Mouse (Mus musculus): ENCODE measurements around the gene Rpa2. TPM values are rescaled to one million over a fixed set of nuclear protein-coding genes. Genes with fewer than 3 reads are reported as not detected.

The Rpa2 gene
- polyA plus RNA-seq (2014; fragmentation: Nextera tagmentation; extraction: Ambion mirVana), result 102 and 105 TPM in 2 replicates

- H3K27ac ChIP-seq (ENCODE audit: low read length), result peak within 1 kb of the TSS; percentile 68; the same call in 1 of the 2 replicates
- H3K9me3 ChIP-seq (ENCODE audit: control insufficient read depth, low read depth, low read length), result no peaks in the 10 kb centered on the region
- H3K36me3 ChIP-seq (ENCODE audit: control insufficient read depth, insufficient read depth, low read length), result peaks cover 23% of the 10 kb centered on the region; the same call in 1 of the 2 replicates
- peak within 1 kb of the TSS; percentile 82 for H3K4me2 ChIP-seq (replicated peaks; ENCODE audit: low read depth, low read length)
- H3K4me3 ChIP-seq (ENCODE audit: low read depth, low read length), result peak within 1 kb of the TSS; percentile 87
- peak; percentile 95 for ATAC-seq (ENCODE audit: insufficient number of reproducible peaks, insufficient read depth, low FRiP score, low read depth)
- H3K4me1 ChIP-seq (ENCODE audit: control insufficient read depth, insufficient read depth, low read length), result 0 out of 2 replicates have a peak, but pooled peaks cover 5% of the 10 kb centered on the region
- H3K9ac ChIP-seq (replicated peaks; ENCODE audit: low read depth, low read length), result peak within 1 kb of the TSS; percentile 84
- no peaks in the 10 kb centered on the region for H3K27me3 ChIP-seq (ENCODE audit: control insufficient read depth, insufficient read depth, low read length)
- WGBS, result under 1% methylated on average over 71 of the region's 71 CpGs
Observed at GRCm38 (mm10) chr4:132767914-132768876, at the start of gene Rpa2. Rpa2 (plus strand) TSS chr4:132768332.

DNA sequence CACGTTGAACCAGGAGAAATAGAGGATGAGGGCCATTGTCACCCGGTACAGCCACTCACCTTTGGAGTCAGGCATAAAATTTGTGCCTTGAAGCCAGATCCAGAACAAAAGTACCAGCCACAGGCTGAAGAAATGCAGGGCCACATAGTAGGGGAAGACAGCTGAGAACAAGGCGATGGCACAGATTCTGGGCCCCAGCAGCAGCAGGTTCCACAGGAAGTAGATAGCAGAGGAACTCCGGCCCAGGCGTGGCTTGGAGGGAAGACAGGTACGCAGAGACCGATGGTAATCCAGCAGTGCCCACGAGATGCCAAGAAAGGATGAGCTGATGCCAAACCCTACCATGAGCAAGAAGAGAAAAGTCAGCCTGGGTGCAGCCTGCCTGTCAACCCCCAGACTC is 39.9 kb upstream of the Rpa2 start:
- H3K4me2 ChIP-seq (replicated peaks; ENCODE audit: low read depth, low read length), result no peak overlapping the region
- peaks cover 10% of the 10 kb centered on the region; the same call in 1 of the 2 replicates for H3K36me3 ChIP-seq (ENCODE audit: control insufficient read depth, insufficient read depth, low read length)
- H3K27me3 ChIP-seq (ENCODE audit: control insufficient read depth, insufficient read depth, low read length), result no peaks in the 10 kb centered on the region
- H3K4me1 ChIP-seq (ENCODE audit: control insufficient read depth, insufficient read depth, low read length), result no peaks in the 10 kb centered on the region
- no peak overlapping the region for H3K27ac ChIP-seq (ENCODE audit: low read length)
- WGBS, result 92% methylated on average over 8 of the region's 8 CpGs
- H3K9ac ChIP-seq (replicated peaks; ENCODE audit: low read depth, low read length), result no peak overlapping the region
- H3K9me3 ChIP-seq (ENCODE audit: control insufficient read depth, low read depth, low read length), result no peaks in the 10 kb centered on the region
- ATAC-seq (ENCODE audit: insufficient number of reproducible peaks, insufficient read depth, low FRiP score, low read depth), result no peak
- H3K4me3 ChIP-seq (ENCODE audit: low read depth, low read length), result no peak overlapping the region

GRCm38 (mm10) chr4:132731616-132732015 is 36.5 kb upstream of the Rpa2 start:
- Histone ChIP-seq H3K27me3 (ENCODE audit: control insufficient read depth, insufficient read depth, low read length) (no peaks in the 10 kb centered on the region), H3K4me1 (ENCODE audit: control insufficient read depth, insufficient read depth, low read length) (no peaks in the 10 kb centered on the region), H3K9me3 (ENCODE audit: control insufficient read depth, low read depth, low read length) (no peaks in the 10 kb centered on the region), H3K36me3 (ENCODE audit: control insufficient read depth, insufficient read depth, low read length) (no peaks in the 10 kb centered on the region), H3K9ac (replicated peaks; ENCODE audit: low read depth, low read length) (peak overlapping the region; percentile 52), H3K4me3 (ENCODE audit: low read depth, low read length) (peak overlapping the region; percentile 52), H3K27ac (ENCODE audit: low read length) (no peak overlapping the region), H3K4me2 (replicated peaks; ENCODE audit: low read depth, low read length) (peak overlapping the region; percentile 94)
- 46% methylated on average over 12 of the region's 12 CpGs for WGBS
- ATAC-seq (ENCODE audit: insufficient number of reproducible peaks, insufficient read depth, low FRiP score, low read depth), result no peak

GRCm38 (mm10) chr4:132732148-132732684 is 35.9 kb upstream of the Rpa2 start, which contains the start of gene Xkr8:
Xkr8 (minus strand) TSS chr4:132732546.
- ATAC-seq (ENCODE audit: insufficient number of reproducible peaks, insufficient read depth, low FRiP score, low read depth), result peak; percentile 93
- no peaks in the 10 kb centered on the region for H3K27me3 ChIP-seq (ENCODE audit: control insufficient read depth, insufficient read depth, low read length)
- H3K4me1 ChIP-seq (ENCODE audit: control insufficient read depth, insufficient read depth, low read length), result no peaks in the 10 kb centered on the region
- WGBS, result 2% methylated on average over 33 of the region's 34 CpGs
- no peak within 1 kb of the TSS for H3K27ac ChIP-seq (ENCODE audit: low read length)
- no peaks in the 10 kb centered on the region for H3K9me3 ChIP-seq (ENCODE audit: control insufficient read depth, low read depth, low read length)
- H3K4me3 ChIP-seq (ENCODE audit: low read depth, low read length), result peak within 1 kb of the TSS; percentile 52
- peak within 1 kb of the TSS; percentile 52 for H3K9ac ChIP-seq (replicated peaks; ENCODE audit: low read depth, low read length)
- no peaks in the 10 kb centered on the region for H3K36me3 ChIP-seq (ENCODE audit: control insufficient read depth, insufficient read depth, low read length)
- H3K4me2 ChIP-seq (replicated peaks; ENCODE audit: low read depth, low read length), result peak within 1 kb of the TSS; percentile 94

DNA sequence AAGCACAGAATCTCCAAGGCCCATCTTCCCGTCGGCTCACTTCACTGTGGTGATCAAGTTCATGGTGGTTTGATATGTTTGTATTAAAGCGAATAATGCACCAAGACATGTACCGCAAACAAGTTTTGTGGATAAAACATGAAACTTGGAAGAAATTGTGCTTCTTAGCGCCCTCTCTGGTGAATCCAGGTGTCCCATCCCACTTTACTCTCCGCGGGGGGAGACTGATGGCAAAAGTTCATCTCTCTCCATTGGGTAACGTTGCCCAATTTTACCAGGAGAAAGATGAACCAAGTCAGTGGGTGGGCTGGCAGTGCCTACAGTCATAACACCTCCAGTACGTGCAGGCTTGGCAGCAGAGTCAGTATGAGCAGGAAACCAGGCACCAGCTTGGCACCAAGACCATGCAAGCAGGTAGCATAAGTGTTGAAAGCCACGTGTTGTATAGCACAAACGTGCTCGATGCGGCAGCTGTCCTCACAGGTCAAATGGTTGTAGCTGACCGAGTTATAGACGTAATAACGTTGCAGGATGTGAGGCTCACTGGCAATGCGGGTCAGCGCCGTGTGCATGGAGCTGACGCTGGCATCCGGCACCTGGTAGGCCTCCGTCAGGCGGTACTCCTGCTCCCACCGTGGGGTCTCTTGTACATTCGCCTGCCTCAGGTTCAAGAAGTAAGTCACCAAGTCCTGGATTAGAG is 34.9 kb upstream of the Rpa2 start:
- Histone ChIP-seq H3K9me3 (ENCODE audit: control insufficient read depth, low read depth, low read length) (no peaks in the 10 kb centered on the region), H3K4me2 (replicated peaks; ENCODE audit: low read depth, low read length) (no peak overlapping the region; the same call in 1 of the 2 replicates), H3K27ac (ENCODE audit: low read length) (no peak overlapping the region), H3K9ac (replicated peaks; ENCODE audit: low read depth, low read length) (no peak overlapping the region), H3K4me3 (ENCODE audit: low read depth, low read length) (no peak overlapping the region), H3K4me1 (ENCODE audit: control insufficient read depth, insufficient read depth, low read length) (no peaks in the 10 kb centered on the region), H3K27me3 (ENCODE audit: control insufficient read depth, insufficient read depth, low read length) (no peaks in the 10 kb centered on the region), H3K36me3 (ENCODE audit: control insufficient read depth, insufficient read depth, low read length) (no peaks in the 10 kb centered on the region)
- 92% methylated on average over 25 of the region's 25 CpGs for WGBS
- no peak for ATAC-seq (ENCODE audit: insufficient number of reproducible peaks, insufficient read depth, low FRiP score, low read depth)

GRCm38 (mm10) chr4:132734766-132735165 is 33.4 kb upstream of the Rpa2 start:
- Histone ChIP-seq H3K36me3 (ENCODE audit: control insufficient read depth, insufficient read depth, low read length) (no peaks in the 10 kb centered on the region), H3K9me3 (ENCODE audit: control insufficient read depth, low read depth, low read length) (no peaks in the 10 kb centered on the region), H3K27me3 (ENCODE audit: control insufficient read depth, insufficient read depth, low read length) (no peaks in the 10 kb centered on the region), H3K4me2 (replicated peaks; ENCODE audit: low read depth, low read length) (no peak overlapping the region), H3K4me1 (ENCODE audit: control insufficient read depth, insufficient read depth, low read length) (no peaks in the 10 kb centered on the region), H3K27ac (ENCODE audit: low read length) (no peak overlapping the region), H3K4me3 (ENCODE audit: low read depth, low read length) (no peak overlapping the region), H3K9ac (replicated peaks; ENCODE audit: low read depth, low read length) (no peak overlapping the region)
- WGBS, result 90% methylated on average over 2 of the region's 2 CpGs
- ATAC-seq (ENCODE audit: insufficient number of reproducible peaks, insufficient read depth, low FRiP score, low read depth), result no peak

- Histone ChIP-seq H3K27ac (ENCODE audit: low read length) (no peak overlapping the region), H3K9me3 (ENCODE audit: control insufficient read depth, low read depth, low read length) (no peaks in the 10 kb centered on the region), H3K36me3 (ENCODE audit: control insufficient read depth, insufficient read depth, low read length) (no peaks in the 10 kb centered on the region), H3K9ac (replicated peaks; ENCODE audit: low read depth, low read length) (no peak overlapping the region), H3K4me3 (ENCODE audit: low read depth, low read length) (no peak overlapping the region), H3K4me2 (replicated peaks; ENCODE audit: low read depth, low read length) (no peak overlapping the region), H3K27me3 (ENCODE audit: control insufficient read depth, insufficient read depth, low read length) (no peaks in the 10 kb centered on the region), H3K4me1 (ENCODE audit: control insufficient read depth, insufficient read depth, low read length) (no peaks in the 10 kb centered on the region)
- WGBS, result 79% methylated on average over 2 of the region's 2 CpGs
- no peak for ATAC-seq (ENCODE audit: insufficient number of reproducible peaks, insufficient read depth, low FRiP score, low read depth)
Observed at GRCm38 (mm10) chr4:132735389-132735788, 32.7 kb upstream of the Rpa2 start.

DNA sequence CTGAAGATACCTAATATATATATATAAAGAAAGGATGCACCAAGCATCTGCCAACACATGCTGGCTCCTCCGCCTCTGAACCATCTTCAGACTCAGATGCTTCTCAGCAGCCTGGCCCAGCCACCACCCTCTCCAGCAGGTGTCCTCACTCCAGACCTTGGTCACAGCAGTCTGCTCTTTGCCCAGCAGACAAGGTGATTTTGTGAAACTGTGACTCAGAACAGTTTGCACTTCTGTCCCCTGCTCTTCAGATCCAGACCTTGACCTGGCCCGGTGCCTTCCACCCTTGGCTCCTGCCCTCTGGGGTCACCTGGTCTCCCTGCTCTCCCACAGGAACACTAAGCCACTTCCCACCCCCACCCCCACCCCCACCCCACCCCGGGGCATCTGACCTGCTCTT is 32.2 kb upstream of the Rpa2 start:
- Histone ChIP-seq H3K9me3 (ENCODE audit: control insufficient read depth, low read depth, low read length) (no peaks in the 10 kb centered on the region), H3K9ac (replicated peaks; ENCODE audit: low read depth, low read length) (no peak overlapping the region), H3K4me2 (replicated peaks; ENCODE audit: low read depth, low read length) (no peak overlapping the region), H3K4me3 (ENCODE audit: low read depth, low read length) (no peak overlapping the region), H3K4me1 (ENCODE audit: control insufficient read depth, insufficient read depth, low read length) (no peaks in the 10 kb centered on the region), H3K27ac (ENCODE audit: low read length) (no peak overlapping the region), H3K27me3 (ENCODE audit: control insufficient read depth, insufficient read depth, low read length) (no peaks in the 10 kb centered on the region), H3K36me3 (ENCODE audit: control insufficient read depth, insufficient read depth, low read length) (no peaks in the 10 kb centered on the region)
- no peak for ATAC-seq (ENCODE audit: insufficient number of reproducible peaks, insufficient read depth, low FRiP score, low read depth)
- WGBS, result 61% methylated on average over 3 of the region's 3 CpGs

Measured in stomach, embryonic 14.5 days (tissue).